Mouse (Mus musculus) liver (tissue): ENCODE data around the gene Tyrobp.
A peak's percentile ranks its signal among the peaks of the same experiment; 100 is the strongest.

Experiments used
- DNase-seq: peaks from one replicate; pipeline ENCODE4 v3.0.0-alpha.2; 2020; ENCODE audit warnings: mixed read lengths

Tyrobp gene

DNA sequence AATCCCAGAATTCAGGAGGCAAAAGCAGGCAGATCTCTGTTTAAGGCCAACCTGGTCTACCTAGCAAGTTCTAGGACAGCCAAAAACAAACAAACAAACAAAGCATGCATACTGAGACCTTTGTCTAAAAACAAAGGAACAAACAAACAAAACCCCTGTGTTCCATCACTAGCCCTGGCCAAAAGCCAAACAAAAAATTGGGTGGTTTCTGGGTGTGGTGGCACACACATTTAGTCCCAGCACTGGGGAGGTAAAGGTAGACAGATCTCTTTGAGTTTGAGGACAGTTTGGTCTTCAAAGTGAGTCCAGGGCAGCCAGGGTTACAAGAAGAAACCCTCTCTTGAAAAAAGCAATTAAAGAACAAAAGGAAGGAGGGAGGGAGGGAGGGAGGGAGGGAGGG is 15.8 kb downstream of the Tyrobp start:
- DNase-seq: no peak

DNA sequence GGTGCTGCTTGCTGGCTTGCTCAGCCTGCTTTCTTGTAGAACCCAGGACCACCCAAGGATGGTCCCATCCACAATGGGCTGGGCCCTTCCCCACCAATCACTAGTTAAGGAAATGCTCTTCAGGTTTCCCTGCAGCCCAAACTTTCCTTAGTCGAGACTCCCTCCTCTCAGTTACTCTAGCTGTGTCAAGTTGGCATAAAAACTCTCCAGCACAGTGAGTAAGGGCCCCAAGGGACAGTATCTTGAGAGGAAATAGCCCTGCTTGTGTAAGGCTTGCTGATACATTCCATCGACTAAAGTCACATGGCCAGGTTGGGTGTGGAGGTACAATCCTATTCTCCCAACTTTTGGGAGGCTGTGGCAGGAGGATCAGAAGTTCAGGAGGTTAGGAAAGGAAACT is 16.6 kb downstream of the Tyrobp start:
- no peak for DNase-seq

DNA sequence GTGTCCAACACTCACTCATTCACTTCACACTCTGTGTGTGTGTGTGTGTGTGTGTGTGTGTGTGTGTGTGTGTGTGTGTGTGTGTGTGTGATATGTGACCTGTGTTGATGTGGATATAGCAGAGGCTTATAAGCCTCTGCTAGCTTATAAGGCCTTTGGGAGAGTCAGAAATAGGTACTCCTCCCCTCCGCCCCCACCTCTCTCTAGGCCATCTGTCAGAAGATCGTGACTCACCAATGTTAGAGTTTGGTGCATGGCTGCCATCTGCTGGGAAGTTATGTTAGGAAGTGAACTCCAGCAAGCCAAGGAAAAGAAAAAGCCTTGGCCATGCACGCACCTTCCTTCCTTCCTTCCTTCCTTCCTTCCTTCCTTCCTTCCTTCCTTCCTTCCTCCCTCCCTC is 18.2 kb downstream of the Tyrobp start:
- DNase-seq: peak; percentile 31

DNA sequence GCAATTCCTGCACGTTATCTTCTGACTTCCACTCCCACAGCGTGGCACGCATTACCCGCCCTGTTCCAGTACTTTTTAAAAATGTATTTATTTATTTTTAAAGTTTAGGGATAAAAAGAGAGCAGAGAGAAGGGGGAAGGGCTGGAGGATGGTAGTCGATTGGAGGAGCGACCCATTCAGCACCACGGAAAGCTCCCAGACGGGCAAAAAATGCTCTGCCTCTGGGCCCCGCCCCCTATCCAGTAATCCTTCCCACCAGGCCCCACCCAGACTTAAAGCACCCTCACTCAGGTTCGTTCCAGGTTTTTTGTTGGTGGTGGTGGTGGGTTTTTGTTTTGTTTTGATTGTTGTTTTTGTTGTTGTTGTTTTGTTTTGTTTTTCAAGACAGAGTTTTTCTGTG is 20.7 kb downstream of the Tyrobp start:
- DNase-seq: peak; percentile 57

DNA sequence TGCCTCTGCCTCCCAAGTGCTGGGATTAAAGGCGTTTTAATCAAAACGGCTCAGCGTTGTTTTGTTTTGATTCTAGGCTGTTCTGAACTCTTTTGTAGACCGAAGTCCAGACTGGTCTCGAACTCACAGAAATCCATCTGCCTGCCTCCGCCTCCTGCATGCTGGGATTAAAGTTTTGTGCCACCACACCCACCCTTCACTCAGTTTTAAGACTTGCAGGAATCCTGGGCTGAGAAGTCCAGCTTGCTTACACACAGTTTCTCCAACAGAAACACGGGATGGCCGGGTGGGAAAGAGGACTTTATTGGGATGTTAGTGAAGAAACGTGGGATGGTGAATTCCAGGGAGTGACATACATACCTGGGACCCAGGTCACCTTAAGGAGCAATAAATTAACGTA is 21.1 kb downstream of the Tyrobp start:
- no peak for DNase-seq

DNA sequence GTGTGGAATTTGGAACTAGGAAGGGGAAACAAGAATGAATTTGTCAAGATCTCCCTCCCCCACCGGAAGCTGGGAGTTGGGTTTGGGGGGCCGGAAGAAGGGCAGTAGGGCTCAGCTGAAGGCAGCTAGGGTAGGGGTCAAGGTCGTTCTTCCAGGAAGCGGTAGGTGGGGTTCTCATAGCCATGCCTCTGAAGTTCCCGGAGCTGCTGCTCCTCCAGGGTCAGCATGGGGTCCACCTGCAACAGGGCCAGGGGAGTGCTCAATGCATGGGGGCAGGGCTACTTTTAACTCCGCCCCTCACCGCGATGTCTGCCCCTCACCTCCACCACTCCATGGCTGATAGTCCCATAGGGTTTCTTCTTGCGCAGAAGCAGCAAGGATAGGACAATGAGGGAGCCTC is 21.6 kb downstream of the Tyrobp start:
- no peak for DNase-seq

DNA sequence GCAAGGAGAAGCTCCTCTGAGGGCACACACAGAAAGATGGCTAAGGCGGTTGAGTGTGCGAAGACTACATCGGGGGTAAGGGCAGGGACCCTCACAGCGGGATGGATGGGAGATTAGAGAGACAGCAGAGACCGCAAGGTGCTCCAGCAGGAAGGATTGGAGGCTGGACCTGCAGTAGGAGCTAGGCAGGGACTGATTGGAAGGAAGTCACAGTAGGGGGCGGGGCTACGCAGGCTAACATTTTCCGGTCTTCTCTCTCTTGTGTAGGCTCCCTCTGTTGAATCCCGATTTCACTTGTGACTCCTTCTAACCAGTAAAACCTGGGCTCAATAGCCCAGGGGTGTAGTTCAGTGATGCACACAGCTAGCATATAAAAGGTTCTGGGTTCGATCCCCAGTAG is 23.3 kb downstream of the Tyrobp start:
- no peak for DNase-seq

DNA sequence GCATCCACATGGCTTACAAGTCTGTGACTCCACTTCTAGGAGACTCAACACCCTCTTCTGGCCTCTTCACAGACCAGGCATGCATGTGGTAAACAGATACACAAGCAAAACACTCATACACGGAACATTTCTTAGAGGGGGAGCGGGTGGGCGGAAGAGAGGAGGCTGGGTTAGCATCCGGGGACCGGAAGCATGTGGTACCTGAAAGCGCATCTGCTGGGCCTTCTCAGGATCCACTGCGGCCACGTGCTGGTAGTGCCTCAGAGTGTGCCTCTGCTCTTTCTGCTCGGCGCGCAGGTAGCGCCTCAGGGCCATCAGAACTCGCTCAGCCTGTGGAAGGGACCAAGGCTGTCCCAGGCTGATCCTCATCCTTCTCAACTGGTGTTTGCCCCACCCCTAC is 26.2 kb downstream of the Tyrobp start:
- DNase-seq: no peak

DNA sequence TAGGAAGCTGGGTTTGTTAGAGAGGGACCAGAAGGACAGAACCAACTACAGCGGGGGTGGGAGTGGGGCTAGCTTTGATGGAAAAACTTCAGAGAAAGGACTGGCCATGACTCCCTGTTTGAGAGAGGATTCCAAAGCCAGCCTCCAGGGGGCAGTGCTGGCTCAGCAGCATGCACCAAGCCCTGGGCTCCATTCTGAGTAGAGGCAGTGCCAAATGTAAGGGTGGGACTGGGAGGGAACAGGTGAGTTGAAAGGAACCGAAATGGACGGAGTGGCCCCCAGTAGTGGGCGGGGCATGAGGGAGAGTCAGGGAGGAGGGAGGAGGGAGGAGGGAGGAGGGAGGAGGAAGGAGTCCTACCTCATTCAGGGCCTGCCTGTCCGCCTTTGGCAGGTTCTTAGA is 27.1 kb downstream of the Tyrobp start:
- peak; percentile 57 for DNase-seq

DNA sequence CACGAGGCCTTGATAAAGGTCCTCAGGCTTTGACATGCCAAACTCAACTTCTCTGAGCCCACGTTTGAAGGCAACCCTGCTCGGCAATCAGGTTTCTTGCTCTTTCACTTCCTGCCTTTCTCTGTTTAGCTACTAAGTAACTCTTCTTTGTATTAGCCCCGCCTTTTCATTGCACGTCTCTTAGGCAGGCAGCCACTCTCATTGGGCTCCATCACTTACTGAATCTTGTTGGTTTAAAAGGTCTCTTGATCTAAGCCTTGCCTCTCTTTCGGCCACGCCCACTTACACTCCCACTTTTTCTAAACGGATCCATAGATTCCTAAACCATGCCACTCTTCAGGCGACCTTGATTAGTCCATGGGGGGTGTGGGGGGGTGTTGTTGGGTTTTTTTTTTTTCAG is 30.1 kb downstream of the Tyrobp start:
- no peak for DNase-seq

DNA sequence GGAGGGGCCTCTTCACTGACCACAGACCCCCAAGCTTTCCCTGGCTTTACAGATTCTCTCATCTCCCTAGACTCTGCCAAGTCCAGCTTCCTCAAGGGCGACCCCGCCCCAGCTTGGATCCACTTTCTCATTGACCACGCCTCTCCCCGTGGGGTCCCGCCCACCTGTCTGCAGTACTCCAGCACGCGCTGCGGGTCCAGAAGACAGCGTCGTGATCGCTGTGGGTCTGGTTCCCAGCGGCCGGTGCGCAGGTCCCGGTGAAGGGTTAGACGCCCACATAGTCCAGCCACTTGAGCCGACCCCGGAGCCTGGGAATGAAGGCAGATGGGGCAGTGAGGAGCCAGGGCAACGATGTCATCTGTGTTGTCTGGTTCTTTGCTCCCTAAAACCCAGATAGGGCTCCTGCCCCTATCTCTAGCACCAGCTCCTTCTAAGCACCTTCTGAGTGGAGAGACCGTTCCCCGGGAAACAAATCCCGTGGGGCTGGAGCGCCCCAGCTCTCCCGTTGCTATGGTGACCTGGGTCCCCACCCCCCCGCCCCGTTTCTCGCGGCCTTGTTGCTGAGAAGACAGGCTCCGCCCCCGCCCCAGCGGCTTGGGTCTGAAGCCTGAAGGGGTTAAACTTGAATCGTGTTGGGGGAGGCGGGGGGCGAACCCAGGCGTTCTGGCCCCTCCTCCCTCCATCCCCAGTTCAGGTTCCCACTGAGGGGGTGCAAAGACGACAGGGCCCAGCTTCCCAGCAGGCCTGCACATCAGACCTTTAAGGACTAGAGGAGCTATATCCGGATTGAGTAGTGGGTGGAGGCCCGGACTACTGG is 30.8 kb downstream of the Tyrobp start:
- DNase-seq: peak; percentile 49

DNA sequence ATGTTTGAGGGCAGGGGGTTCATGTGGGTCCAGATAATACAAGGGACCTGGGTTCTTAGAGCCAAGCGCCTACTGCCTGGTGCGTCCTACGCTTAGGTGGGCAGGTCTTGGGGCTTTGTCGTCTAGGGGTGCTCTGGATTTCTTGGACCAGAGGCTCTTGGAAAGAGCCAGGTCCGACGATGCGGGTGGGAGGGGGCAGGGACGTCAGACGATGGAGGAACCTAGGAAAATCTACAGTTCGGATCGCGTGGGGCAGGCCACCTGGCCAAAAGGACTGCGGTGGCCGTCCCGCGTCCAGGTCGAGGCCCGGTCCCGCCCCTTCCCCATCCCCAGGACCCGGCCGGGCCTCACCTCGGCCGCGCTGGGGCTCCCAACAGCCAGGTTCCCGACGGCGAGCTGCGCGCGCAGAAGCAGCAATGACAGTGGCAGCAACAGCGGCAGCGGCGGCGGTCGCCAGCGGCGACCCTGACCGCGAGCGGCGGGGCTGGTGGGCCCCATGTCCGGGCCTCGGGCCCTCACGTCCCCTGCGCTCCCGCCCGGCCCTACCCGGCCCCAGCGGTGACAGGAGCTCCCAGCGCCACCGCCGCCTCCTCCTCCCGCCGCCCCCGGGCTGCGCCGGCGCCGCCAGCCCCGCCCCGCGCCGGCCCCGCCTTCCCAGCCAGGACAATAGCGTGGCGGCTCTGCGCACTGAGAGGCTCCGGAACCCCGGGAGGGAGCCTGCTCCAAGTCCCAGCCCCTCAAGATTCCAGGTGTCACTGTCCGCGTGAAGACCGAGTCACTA is 31.6 kb downstream of the Tyrobp start, which contains the start of gene Aplp1:
TSS of gene Aplp1 (minus strand) at position 565 of the 781 bp plus-strand sequence.
- peak; percentile 50 for DNase-seq

DNA sequence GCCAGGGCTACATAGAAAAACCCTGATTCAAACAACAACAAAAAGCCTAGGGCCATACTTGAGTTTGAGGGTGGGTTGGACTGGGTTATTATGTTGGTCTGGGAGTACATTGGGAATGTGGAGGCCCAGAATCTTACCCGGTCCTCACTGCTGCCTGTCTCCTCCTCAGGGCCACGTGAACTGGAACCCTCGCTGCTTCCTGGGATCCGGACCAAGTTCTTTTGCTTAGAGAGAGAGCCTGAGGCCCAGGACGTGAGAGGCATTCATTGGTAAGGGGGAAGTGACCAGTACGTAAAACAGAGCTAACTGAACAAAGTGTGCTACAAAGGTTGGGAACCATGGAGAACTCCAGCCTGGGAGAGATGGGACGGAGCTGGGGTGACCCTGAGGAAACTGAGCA is 36.7 kb downstream of the Tyrobp start:
- DNase-seq: no peak

DNA sequence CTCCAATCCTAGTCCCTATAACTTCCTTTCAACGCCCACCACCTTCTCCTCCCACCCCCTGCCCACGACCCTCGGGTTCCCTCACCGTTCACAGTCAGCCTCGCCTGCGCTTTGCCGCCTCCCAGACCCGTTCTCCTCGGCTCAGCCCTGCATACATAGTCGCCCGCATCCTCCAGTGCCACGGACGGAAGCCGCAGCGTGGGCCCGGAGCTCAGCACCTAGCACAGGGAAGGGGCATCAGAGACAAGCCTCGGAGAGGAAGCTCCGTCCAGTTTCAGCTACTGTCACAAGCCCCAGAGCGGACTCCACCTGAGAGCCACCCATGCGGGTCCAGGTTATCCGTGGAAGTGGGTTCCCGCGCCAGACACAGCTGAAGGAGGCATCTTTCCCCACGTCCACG is 39.8 kb downstream of the Tyrobp start:
- DNase-seq: no peak

DNA sequence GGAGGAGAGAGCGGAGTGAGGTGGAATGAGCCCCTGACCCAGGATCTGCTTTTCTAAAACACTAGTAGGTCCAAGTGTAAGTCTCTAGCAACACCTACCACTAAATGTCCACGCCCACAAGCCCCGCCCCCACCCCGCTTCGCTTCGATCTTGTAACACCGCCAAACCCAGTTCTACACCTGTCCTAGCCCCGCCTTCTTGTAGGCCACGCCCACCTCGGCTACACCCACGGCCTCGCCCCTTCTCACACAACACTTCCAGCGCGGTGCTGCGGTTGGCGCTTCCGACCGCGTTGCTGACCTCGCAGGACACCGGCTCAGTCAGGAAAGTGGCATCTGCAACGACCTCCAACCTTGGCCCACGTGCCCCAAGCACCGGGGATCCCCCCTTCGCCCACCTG is 40.2 kb downstream of the Tyrobp start:
- DNase-seq: peak; percentile 76

DNA sequence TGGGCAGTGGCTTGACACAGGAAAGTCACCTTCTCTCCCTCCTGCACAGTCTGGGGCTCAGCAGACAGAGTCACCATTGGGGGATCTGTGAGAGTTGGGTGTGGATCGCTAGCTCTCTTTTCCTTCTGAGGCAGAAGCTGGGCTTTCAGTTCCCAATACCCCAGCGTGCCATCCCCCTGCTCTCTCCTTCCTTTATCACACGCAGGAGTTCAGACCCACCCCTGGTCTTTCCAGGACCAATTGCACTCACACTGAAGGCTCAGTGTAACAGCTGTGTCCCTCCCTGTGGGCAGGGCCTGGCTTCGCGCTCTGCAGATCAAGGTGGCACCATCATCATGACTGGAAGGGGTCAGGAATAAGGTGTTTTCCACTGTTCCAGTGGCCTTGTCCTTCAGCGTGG is 40.7 kb downstream of the Tyrobp start:
- no peak for DNase-seq

DNA sequence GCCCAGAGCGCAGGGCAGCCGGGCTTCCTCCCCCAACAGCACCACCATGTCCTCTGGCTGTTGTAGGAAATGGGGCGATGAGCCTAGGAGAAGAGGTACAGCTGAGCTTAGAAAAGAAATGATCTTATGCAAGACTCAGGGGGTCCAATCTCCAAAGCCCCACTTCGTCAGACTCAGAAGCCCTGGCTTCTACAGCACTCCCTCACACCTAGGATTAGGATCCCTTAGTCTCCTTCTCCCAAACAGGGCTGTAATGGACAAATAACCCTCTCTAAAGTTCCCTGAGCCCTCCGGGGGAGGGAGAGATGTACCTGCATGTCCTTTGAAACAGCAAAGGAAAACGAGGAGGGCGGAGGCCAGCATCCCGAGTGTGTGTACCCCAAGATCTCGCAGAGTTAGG is 42.9 kb downstream of the Tyrobp start:
- no peak for DNase-seq

DNA sequence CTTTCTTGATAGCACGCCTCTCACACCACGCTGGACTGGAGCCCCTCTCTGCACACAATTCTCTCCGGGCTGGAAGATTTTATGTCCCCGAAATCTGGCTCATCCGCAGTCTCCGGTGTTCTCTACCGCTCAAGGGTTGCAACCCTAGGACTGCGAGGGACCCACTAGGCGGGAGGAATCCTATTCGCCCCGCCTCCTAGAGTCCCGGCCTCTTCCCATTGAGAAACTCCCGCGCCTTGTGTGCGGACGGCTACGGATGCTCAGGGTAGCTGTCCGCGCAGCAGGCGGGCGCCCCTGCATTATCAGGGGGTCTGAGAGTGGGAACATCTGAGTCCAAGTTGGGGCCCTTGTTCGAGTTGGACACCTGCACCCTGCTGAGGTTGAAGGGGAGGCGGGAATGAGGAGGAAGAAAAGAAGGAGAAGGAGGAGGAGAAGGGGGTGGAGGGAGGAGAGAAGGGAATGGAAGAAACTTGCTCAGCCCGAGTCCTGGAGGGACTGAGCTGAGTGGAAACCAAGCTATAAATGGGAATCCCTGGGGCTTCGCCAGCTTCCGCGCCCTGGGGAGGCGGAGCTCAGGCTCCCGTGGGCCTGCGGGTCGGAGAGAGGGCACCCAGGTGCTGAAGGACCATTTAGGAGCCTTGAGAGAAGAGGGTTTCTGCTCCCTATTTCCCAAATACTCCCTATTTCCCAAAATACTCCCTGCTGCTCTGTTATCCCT is 43.5 kb downstream of the Tyrobp start:
- DNase-seq: no peak

DNA sequence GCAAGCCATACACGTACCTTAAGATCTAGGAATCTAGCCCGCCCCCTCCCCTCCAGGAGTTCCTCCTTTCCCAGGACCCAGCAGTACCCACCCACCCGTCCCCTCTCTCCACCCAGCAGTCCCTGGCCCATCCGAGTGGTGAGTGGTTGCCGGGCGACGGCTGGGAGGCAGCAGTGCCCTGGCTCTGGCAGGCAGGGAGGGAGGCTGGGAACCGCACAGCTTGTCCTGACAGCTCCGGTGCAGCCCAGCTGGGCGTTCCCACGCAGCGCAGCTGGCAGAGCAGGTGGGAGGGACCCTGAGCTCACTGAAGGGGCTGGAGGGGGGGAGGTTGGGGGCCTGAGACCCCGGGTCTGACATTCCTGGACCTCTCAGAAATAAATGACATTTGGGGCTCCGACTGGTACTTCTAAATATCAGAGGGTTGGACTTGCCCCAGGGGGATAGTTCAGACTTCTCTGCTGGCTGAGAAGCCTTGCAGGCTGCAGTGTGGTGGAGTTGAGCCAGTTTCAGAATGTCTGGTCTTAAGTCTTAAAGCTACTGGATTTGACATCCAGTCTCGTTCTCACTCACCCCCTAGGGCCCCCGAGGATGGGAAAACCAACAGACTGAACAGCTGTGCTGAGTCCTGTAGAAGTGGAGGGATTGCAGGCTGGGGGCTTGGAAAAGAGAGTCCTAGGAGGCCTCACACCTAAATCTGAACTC is 44.2 kb downstream of the Tyrobp start, which contains the start of the genes Kirrel2 and Nphs1:
TSS of gene Kirrel2 (minus strand) at position 62 of the 702 bp plus-strand sequence.
TSS of gene Nphs1 (plus strand) at position 687 of the 702 bp plus-strand sequence.
- DNase-seq: no peak

DNA sequence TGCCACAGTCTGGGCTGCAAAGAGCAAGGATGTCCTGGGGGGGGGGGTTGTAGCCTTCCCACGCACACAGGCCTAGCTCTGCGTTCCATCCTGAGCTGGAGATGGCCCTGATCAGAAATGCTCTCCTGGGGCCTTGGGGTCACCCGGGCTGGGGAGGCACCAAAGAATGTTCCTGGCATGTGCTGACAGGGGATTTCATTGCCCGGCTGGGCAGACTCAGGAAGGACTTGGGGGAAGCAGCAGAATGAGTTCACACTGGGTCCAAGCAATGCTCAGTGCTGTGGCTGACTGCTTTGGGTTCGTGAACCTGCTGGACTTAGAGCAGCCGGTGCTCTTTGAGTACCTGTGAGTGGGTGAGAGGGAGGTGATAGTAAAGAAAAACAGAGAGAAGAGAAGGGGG is 45.9 kb downstream of the Tyrobp start:
- DNase-seq: no peak

DNA sequence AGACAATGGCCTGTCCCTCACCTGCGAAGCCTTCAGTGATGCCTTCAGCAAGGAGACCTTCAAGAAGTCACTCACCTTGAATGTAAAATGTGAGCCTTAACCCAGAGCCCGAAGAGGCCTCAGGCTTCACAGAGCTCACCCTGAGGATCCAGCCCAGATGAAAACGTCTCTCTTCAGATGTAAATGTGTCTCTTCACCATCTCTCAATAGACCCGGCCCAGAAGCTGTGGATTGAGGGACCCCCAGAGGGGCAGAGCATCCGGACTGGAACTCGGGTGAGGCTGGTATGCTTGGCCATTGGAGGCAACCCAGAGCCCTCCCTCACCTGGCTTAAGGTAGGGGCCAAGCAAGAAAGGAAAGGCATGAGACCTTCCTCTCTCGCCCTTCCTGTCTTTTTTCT is 50.0 kb downstream of the Tyrobp start:
- DNase-seq: no peak

DNA sequence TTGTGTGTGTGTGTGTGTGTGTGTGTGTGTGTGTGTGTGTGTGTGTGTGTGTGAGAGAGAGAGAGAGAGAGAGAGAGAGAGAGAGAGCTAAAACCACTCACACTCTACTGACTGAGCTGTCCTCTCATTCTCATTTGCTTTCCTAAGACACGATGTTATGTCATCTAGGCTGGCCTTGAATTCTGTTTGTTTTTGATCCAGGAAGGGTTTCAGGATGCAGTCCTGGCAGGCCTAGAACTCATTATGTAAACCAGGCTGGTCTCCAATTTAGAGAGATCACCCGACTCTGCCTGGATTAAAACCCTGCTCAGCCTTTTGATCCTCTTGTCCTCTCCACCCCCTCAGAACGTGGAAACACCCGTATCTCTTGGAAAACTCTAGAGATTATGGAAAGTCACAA is 50.4 kb downstream of the Tyrobp start:
- no peak for DNase-seq

DNA sequence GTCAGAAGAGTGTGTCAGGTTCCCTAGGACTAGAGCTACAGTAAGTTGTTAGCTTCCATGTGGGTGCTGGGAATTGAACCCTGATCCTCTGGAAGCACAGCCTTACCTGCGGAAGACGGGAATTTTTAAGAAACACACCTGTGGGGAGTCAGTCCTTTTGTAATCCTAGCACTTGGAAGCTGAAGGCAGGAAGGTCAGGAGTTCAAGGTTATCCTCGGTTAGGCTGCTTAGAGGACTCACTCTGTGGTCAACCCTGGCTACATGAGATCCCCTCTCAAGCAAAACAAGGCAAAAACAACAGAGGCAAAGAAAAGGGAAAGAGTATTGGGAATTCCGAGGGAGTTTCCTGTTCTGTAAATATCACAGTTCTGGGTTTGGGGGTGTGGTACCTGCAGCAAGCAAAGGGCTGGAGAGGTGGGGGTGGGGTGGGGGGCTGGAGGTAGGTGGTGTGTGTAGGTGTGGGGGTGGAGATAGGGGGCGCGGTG is 51.3 kb downstream of the Tyrobp start:
- no peak for DNase-seq
